Mouse (Mus musculus): ENCODE data around the gene Gdpd5.

DNA sequence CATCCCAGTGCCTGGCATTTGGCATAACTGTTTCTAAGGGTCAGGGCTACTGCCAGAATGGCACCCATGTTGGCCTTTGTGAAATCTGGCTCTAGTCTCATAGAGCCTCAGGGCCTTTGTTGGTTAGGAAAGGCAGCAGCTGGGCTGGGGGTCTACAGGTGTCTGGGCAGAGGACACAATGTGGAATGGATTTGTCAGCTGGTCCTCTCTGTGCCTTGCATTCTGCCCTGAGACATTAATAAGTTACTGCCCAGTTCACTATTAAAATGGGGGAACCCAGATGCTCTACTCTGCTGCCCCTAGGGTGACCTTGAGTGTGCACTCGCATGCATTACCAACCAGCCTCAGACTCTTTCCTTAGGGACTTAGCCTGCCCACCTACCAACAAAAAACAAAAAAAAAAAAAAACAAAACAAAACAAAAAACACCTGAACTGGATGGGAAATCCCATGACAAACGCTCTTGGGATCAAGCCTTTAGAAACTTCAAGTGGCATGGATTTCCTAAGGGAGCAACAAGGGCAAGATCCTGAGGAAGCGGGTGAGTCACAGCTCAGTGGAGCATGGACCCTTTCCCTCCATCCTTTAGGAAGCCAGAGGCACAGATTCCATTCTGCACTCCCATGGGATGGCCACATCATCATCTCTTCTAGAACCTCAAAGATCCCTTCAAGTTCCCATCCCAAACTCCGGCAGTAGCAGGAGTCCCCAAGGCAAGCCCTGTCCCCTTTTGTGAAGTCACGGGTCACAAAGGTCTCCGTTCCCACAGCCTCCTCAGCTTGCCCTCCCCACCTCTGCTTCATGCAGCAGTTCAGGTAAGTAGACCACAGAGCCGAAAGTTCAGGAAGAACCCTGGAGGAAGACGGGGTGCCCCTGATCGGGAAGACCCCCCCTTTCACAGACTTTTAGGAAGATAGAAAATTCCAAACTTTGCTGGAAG is 31.2 kb upstream of the Gdpd5 start:
- TF ChIP-seq CTCF (IDR thresholded peaks at IDR 0.05; ENCODE audit: low read depth), result no peak
- TF ChIP-seq EP300 (IDR thresholded peaks at IDR 0.05; ENCODE audit: low read depth), result no peak
